Mouse (Mus musculus) frontal cortex, postnatal 14 days (tissue): Measurements from ENCODE around the gene Idh1.

Experiments
- DNase-seq, 2 experiments: peaks; one replicate each; pipeline ENCODE4 v3.0.0; 2022; ENCODE audit warnings: low spot score in 2 of 2

Gene Idh1

DNA sequence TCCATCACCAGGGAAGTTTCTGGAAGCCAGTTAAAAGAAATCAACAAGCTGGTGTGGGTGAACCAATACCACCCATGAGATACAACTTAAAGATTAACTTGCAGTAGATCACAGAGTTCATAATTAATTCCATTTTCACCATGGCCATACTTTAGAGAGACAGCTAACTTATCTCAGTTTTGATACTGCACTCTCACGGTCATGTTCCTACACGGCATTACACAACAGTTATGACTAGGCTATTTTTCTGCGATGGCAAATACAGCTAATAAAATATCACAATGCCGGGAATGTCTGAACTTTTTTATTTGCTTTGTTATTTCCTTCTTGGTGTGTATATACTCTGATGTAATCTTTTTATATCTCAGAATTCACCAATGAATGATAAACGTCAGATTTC is 9.4 kb downstream of the Idh1 start:
- no peak for DNase-seq

DNA sequence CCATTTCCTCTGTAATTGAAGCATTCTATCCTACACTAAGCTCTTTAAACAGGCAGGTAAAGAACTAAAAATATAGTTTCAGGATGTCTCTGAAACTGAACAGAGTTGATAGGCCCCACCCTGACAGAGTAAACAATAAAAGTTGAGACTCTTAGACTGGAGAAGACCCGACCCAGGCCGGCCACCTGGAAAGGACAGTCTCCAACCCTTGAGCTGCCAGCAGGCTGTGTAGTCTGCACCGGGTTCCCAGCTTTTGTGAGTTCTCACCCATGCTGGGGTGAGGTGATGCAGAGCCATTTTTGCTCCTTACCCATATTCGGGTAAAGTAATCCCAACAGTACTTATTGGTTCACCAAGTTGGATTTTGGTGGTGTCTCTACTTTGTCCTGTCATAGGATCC is 10.1 kb downstream of the Idh1 start:
- DNase-seq: no peak

DNA sequence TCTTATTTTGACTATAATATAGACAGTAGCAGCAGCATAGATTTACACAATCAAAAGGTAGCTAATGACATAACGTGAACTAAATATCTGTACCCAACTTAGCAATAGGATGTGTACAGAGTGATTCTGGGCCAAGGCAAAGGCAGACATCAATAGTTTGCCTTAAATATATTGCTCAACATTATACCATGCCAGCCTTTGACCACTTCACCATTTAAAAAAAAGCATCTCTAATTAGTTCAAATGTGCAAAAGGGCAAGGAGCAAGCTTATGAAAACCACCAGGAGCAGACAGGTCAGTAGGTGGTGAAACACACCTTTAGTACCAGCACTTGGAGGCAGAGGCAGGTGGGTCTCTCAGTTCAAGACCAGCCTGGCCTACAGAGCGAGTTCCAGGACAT is 12.6 kb downstream of the Idh1 start:
- DNase-seq: no peak

- DNase-seq: no peak
Observed at GRCm38 (mm10) chr1:65171579-65171978, 14.7 kb downstream of the Idh1 start.

GRCm38 (mm10) chr1:65169947-65170346 is 16.4 kb downstream of the Idh1 start:
- DNase-seq: no peak

- DNase-seq: no peak
Observed at GRCm38 (mm10) chr1:65169536-65169935, 16.8 kb downstream of the Idh1 start.

DNA sequence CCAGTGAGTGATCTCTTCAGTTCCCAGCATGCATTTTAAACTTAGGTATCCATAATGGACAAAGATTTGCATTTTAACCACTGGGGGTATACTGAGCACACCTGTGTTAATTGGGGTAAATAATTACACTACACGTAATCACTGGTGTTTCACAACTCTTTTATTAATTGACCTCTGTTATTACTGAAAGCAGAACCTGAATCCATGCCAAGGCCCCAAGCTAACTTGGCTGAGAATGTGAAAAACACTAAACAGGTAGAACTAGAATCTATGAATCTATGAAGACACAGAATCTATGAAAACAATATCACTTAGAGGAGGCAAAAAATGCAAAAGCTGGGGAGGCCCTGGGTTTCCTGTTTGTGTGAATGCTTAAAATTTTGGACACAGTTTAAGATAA is 18.8 kb downstream of the Idh1 start:
- DNase-seq: no peak

DNA sequence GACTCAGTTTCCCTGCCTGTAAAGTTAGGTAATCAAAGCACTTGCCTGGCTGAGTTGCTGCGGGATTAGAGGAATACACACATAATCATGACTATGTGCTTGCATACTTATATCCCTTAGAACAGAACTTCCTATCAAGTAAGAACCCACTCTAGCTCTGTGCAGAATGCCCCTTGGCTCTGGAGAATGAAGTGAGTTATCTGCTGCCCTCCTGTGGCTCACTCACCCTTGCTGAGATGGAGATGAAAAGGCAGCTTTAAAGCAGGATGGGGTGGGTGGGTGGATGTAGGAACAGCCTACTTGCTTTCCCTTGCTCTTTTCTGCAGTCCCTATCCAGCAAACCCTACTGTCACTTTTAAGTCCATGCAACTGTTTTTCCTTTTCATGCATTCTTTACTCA is 24.1 kb downstream of the Idh1 start:
- no peak for DNase-seq

DNA sequence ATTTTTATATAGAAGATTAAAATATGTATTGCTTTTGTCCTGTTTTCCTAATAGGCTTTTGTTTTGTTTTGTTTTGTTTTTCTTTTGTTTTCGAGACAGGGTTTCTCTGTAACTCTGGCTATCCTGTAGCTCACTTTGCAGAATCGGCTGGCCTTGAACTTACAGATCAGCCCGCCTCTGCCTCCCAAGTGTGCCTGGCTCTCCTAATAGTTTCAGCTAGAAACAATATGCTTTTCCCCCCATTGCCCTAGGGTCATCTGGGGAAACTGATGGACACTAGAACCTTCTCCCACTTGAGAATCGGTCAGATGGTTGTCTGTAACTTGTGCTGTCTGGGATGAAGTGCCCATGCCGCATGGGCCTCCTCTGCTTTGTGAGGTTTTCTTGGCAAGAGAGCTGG is 30.2 kb downstream of the Idh1 start:
- no peak for DNase-seq

DNA sequence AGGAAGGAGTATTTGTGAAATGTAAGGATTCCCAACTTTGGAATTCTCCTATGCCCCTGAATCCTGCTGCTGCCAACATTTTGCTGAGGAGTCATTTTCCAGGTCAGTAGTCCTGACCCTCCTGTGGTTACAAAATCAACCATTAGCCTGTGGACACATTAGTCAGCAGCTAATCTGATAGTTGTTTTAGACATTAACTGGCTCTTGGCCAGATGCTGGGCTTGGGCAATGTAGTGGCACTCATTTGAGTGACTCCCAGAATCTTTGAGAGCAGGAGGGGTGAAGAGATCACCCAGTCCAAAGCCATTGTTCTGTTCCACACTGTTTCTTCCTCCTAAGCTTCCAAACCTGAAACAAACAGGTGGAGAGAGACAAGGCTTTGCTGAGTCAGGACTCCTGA is 31.5 kb downstream of the Idh1 start:
- no peak for DNase-seq

- no peak for DNase-seq
Observed at GRCm38 (mm10) chr1:65147971-65148370, 38.3 kb downstream of the Idh1 start.

DNA sequence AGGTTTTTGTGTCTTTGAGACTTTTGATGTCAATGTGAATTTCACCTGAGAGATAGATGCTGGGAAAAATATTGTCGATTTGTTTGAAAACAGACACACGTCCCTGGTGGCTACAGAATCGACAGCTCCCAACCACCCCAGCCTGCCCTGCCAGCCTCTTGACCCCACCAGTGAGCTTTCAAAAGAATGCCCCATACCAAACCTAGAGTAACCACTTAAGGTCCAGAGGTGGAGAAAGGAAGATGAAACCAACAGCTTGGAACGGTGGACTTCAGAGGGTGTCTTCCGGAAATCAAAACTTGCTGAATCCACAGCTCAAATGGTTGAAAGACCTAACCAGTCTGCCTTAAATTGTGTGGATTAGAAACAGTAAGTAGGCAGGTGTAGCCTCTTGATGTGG is 39.0 kb downstream of the Idh1 start:
- DNase-seq: no peak

DNA sequence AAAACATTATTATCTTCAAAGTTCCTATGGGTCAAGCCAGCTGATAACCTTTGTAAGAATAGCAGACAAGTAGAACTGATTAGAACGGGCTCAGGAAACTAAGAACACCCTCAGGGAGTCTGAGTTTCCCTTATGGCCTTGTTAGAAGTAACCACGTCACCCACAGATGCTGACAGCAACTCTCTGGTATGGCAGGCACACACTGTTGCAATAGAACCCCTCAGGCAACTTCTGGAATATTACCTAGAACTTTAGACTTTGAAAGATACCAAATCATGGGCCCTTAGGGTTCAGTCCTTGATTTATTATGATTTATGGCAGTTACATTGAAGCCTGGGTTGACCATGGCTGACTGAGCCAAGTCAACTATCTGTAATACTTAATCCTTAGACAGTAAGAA is 39.7 kb downstream of the Idh1 start:
- DNase-seq: no peak

DNA sequence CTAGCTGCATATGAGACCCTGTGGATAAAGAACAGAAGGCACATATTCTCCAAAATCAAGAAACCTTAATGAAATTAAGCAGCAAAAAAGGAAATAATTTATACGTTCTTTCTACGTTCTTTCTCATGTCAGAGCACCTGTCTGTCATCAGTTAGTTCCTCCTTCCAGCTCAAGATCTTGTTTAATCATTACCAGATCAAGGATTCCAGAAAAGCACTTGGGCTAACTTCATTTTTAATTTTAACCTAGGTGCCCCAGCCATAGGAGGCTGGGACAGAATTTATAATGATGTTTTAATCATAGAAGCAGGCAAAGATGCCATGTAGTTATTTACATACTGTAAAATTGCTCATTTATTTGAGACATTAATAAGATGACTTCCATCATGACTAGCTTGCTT is 41.5 kb downstream of the Idh1 start:
- DNase-seq: no peak

DNA sequence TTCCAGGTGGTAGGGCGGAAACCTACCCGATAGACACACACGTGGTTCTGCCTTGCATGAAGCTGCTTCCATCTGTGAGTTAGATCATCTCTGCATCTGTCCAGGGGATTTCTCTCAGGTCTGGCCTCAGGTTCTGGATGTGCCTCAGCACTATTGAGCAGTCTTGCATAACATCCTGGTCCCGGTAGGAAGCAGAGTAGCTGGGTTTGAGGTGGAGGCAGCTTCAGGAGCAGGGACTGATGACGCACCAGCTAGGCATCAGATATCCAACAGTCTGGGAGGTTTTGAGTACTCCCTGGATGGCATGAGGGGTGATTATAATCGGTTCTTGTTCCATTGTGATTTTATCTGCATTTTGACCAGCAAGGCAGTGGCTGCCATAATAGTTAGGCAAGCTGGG is 48.7 kb downstream of the Idh1 start:
- DNase-seq: no peak

DNA sequence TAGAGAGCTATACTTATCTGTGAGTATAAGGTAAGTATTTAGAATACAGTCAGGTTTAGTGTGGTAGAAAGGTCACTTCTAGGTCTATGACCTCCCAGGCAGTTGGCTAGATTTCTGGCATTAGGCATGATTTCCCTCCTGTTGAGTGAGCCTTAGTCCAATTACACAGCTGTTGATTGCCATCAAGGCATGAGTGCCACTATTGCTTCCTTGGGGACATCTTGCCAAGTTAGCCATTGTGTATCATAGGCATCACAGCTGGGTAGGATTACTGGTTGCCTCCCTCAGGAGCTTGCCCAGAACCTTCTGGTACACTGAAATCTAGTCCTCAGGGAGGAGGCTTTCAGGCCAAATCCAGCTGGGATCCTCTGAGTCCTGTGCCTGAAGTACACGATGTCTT is 53.5 kb downstream of the Idh1 start:
- no peak for DNase-seq

DNA sequence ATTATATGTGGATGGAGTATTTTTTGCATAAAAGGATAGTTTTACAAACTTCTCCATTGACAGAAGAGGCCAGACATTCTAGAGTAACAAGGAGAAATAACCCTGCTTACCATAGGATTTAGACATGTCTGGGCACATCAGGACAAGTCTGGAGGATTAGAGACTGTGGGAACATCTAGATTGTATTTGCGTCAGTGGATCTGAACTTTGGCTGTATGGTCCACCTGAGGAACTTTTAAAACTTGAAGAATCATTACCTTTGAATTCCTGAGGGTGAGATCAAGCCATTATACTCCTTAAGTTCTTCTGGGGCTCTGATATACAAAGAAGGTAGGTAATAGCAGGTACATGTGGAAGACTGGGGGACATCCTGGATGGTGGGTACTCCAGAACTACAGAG is 54.6 kb downstream of the Idh1 start:
- DNase-seq: no peak

GRCm38 (mm10) chr1:65130226-65130625 is 56.1 kb downstream of the Idh1 start:
- no peak for DNase-seq

GRCm38 (mm10) chr1:65129634-65130180 is 56.6 kb downstream of the Idh1 start:
- DNase-seq: no peak

DNA sequence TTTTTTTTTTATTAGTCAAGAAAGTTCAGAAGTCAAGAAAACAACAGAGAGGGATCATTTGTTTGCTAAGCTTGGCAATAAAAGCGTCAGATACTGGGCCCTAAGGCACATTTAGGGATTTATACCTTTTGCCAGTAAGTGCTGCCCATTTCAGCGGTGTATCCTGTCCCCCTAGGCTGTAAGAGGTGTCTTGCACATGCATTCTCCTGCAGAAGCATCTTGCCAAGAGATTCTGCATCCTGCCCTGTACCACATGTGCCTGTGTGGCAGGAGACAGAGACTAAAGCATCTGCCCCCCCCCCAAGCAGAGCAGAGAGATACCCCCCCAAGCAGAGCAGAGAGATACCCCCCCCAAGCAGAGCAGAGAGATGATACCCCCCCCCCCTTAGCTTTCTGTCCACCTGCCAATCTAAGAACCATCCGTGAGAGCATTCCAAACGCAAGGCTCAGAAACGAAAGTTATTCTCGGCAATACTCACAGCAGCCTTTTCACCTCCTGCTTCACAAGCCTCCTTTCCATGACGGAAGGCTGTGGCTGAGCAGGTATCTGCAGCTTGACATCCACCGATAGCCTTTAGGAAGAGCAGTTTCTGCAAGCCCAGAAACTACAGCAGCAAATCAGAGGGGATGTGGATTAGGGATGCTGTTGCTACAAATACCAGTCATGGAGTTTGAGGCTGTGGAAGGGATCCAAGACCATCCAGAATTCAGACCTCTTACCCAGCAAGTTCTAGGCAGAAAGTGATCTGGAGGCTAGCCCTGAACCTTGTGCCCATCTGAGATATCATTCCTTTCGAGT is 63.5 kb downstream of the Idh1 start, which contains the start of gene D630023F18Rik:
TSS of gene D630023F18Rik (minus strand) at position 641 of the 799 bp plus-strand sequence.
- DNase-seq: peak in 1 of 2 experiments; percentile 15

DNA sequence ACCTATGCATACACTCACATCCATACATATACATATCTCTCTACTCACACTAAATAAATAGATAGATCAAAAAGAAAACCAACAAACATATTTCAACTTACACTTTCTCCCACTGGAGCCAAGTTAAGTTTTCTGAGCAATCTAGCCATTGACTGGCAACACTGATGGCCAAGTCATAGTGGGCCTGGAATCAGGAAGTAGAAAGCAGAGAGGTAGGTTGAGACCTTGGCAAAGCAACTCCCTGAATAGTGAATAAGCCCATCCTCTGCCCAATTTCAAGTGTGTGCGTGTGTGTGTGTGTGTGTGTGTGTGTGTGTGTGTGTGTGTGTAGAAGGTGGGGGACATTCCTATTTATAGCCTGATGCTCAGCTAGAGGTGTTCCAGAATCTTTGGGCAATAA is 66.9 kb downstream of the Idh1 start, which contains the start of gene Gm28845:
TSS of gene Gm28845 (minus strand) at position 121 of the 400 bp plus-strand sequence.
- no peak for DNase-seq

- DNase-seq: no peak
Observed at GRCm38 (mm10) chr1:65118150-65118913, 68.0 kb downstream of the Idh1 start.
